Mouse (Mus musculus) forebrain, postnatal 0 days (tissue): ENCODE results near the gene Morn1. TPM values are rescaled to one million over a fixed set of nuclear protein-coding genes. Genes with fewer than 3 reads are reported as not detected.

Experiments
- ATAC-seq: fragments of 200-750 bp; cut with Nextera tagmentation; 2 replicates; pipeline ENCODE4 v1.8.0; 2017; ENCODE audit warnings: mild to moderate bottlenecking, moderate library complexity
- DNase-seq: peaks from one replicate; pipeline ENCODE4 v3.0.0-alpha.2; 2015
- H3K27ac ChIP-seq: fragments of 300-500 bp; sonication (generic); 2 replicates; pipeline ENCODE4 v1.5.1; 2014; ENCODE audit warnings: low read depth, mild to moderate bottlenecking, antibody characterized with exemption, low read length, moderate library complexity, mixed read lengths
- H3K27me3 ChIP-seq: fragments of 300-500 bp; sonication (generic); 2 replicates; pipeline ENCODE4 v1.6.1; 2014; ENCODE audit warnings: mild to moderate bottlenecking, low read length, mixed read lengths; ENCODE audit not compliant: insufficient read depth
- H3K36me3 ChIP-seq: fragments of 300-500 bp; sonication (generic); 2 replicates; pipeline ENCODE4 v1.6.1; 2014; ENCODE audit warnings: mild to moderate bottlenecking, moderate library complexity; ENCODE audit not compliant: insufficient read depth
- H3K4me1 ChIP-seq: fragments of 300-500 bp; sonication (generic); 2 replicates; pipeline ENCODE4 v1.6.1; 2014; ENCODE audit warnings: antibody characterized with exemption; ENCODE audit not compliant: insufficient read depth
- H3K4me2 ChIP-seq: fragments of 300-500 bp; sonication (generic); 2 replicates; pipeline ENCODE4 v1.6.1; 2014; ENCODE audit warnings: low read depth, mild to moderate bottlenecking, moderate library complexity
- H3K4me3 ChIP-seq: fragments of 300-500 bp; sonication (generic); 2 replicates; pipeline ENCODE4 v1.5.1; 2014; ENCODE audit warnings: low read depth, low read length, mixed read lengths
- H3K9ac ChIP-seq: fragments of 300-500 bp; sonication (generic); 2 replicates; pipeline ENCODE4 v1.6.1; 2014; ENCODE audit warnings: mild to moderate bottlenecking
- H3K9me3 ChIP-seq: fragments of 300-500 bp; sonication (generic); 2 replicates; pipeline ENCODE4 v1.6.1; 2016; ENCODE audit warnings: low read length
- CTCF ChIP-seq: sonication (generic); IDR thresholded peaks from 2 replicates; pipeline ENCODE4 v1.5.1; 2016; ENCODE audit warnings: antibody characterized with exemption, control low read depth, low read depth
- WGBS: fragments of 180-500 bp; shearing (Covaris S2); extraction: QIAGEN DNeasy Blood & Tissue Kit; methylation state at CpG from one replicate; pipeline ENCODE4 v1.1.7; 2014; 5-methylcytosine and 5-hydroxymethylcytosine counted together
- polyA plus RNA-seq: library from polyadenylated mRNA; unstranded; fragments of >200 nt; fragmentation: Nextera tagmentation; extraction: Ambion mirVana; gene quantifications from 2 replicates; pipeline ENCODE4 v1.2.1, GENCODE M21; 2015
- total RNA-seq: library from RNA; depleted of rRNA; stranded (reverse); fragments of >200 nt; gene quantifications from 2 replicates; pipeline ENCODE4 v1.2.3, GENCODE M21; 2014

The Morn1 gene
- total and polyA plus RNA-seq, 2 experiments from 2014 or later: 7.4 to 9.7 TPM

DNA sequence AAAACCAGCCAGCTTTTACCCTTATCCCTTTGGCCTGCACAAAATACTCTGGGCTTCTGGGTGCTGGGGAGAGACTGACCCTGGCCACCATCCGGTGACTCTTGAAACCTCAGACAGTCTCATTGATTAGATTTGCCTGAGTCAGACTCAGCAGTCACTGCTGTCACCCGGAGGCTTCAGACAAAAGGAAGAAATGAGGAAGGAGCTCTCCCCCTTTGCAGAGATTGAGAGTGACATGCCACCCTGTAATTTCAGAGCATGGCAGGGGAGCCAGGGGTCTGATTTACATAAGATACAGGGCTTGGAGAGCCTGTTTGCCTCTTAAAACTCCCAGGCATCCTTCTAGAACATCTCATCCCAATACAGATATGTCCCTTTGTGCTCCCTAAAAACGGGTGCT lies 46.8 kb downstream of the Morn1 start:
- H3K4me2 ChIP-seq: no peak overlapping the region
- H3K27me3 ChIP-seq: no peaks in the 10 kb centered on the region
- H3K4me1 ChIP-seq: peaks cover 14% of the 10 kb centered on the region
- no peaks in the 10 kb centered on the region for H3K36me3 ChIP-seq
- H3K4me3 ChIP-seq: no peak overlapping the region
- no peak overlapping the region for H3K9ac ChIP-seq
- no peak for TF ChIP-seq CTCF
- WGBS: 40% methylated on average over 3 of the region's 3 CpGs
- ATAC-seq (peak; percentile 52; the same call in 1 of the 2 replicates), DNase-seq (no peak)
- peak overlapping the region; percentile 40 for H3K27ac ChIP-seq
- no peaks in the 10 kb centered on the region for H3K9me3 ChIP-seq

DNA sequence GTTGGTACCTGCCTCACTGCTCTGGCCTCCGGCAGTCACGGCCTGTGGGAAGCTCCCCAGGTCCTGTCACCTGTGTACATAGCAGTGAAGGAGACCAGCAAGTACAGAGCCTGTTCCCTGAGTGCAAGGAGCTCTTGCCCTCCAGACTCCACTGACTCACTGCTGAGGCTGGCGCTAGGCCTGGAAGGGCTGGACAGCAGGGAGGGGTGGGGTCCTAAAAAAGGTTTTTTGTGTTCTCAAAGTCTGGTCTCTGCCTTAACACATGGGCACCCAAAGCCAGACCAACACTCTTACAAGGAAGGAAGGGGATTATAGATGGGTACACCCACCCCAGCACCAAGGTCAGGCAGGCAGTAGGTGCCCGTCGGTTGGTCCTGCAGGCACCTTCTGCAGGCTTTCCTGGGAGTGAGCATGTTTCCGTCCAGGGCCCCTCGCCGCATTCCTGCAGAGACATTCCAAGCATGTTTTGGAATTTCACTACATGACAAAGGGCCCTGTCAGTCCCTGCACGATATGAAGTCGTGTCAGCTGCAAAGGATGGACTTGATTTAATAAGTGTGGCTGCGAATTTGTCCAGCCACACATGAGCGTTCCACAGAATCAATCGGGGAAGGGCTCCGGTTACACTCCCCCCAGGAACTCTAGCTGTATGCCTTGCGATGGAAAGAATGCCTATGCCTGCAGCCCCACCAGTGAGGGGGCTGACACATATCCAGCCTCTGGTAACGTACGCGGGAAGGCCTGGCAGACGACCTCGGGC lies 47.5 kb downstream of the Morn1 start:
- 46% methylated on average over 20 of the region's 20 CpGs for whole genome bisulfite sequencing
- ATAC-seq (no peak), DNase-seq (no peak)
- Histone ChIP-seq H3K27me3 (no peaks in the 10 kb centered on the region), H3K9me3 (no peaks in the 10 kb centered on the region), H3K4me2 (no peak overlapping the region), H3K4me1 (peaks cover 14% of the 10 kb centered on the region), H3K36me3 (no peaks in the 10 kb centered on the region), H3K4me3 (no peak overlapping the region), H3K9ac (no peak overlapping the region), H3K27ac (peak overlapping the region; percentile 9)
- no peak for TF ChIP-seq CTCF

- H3K27ac ChIP-seq: no peak overlapping the region
- no peak overlapping the region for H3K9ac ChIP-seq
- H3K4me1 ChIP-seq: peaks cover 10% of the 10 kb centered on the region
- no peaks in the 10 kb centered on the region for H3K9me3 ChIP-seq
- no peak overlapping the region for H3K4me3 ChIP-seq
- ATAC-seq: no peak
- no peak for TF ChIP-seq CTCF
- no peaks in the 10 kb centered on the region for H3K27me3 ChIP-seq
- 82% methylated on average over 7 of the region's 7 CpGs for WGBS
- no peak for DNase-seq
- no peaks in the 10 kb centered on the region for H3K36me3 ChIP-seq
- H3K4me2 ChIP-seq: no peak overlapping the region
Observed at GRCm38 (mm10) chr4:155134686-155135172, 48.4 kb downstream of the Morn1 start.

DNA sequence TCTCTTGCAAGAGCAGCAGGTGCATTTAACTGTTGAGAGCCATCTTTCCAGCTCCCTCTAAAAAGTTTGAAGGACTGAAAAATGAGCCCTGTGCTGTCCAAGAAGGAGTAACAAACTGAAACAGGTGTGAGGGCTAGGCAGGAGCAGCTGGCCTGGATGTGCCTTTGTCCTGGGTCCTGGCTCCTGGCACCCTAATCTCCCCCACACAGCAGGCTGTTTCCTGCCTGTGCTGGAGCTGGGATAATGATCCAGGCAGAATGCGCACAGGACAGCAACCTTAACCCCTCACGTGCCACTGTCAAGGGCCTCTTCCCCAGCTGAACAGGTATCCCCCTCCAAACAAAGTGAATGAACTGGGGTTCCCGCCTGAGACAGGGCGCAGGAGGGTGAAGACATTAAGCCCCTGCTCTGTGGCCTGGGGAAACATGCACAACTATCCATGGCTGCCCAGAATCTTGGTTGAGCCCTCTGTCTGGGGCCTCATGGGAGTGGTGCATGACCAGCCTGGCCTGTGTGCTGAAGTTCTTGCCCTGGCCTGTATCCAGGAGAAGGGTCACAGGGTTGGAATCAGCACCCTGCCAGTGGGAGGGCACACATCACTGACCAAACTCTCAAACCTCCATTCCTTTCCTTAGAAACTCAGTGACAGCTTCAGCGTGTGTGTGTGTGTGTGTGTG lies 49.7 kb downstream of the Morn1 start:
- ATAC-seq (no peak), DNase-seq (no peak)
- no peak for TF ChIP-seq CTCF
- no peak overlapping the region for H3K4me2 ChIP-seq
- no peaks in the 10 kb centered on the region for H3K36me3 ChIP-seq
- no peak overlapping the region for H3K27ac ChIP-seq
- no peaks in the 10 kb centered on the region for H3K9me3 ChIP-seq
- H3K9ac ChIP-seq: no peak overlapping the region
- H3K27me3 ChIP-seq: no peaks in the 10 kb centered on the region
- 52% methylated on average over 4 of the region's 5 CpGs for whole genome bisulfite sequencing
- H3K4me3 ChIP-seq: no peak overlapping the region
- H3K4me1 ChIP-seq: peaks cover 4% of the 10 kb centered on the region

GRCm38 (mm10) chr4:155137891-155138290 lies 51.5 kb downstream of the Morn1 start:
- H3K9me3 ChIP-seq: no peaks in the 10 kb centered on the region
- H3K36me3 ChIP-seq: no peaks in the 10 kb centered on the region
- no peak overlapping the region for H3K27ac ChIP-seq
- no peaks in the 10 kb centered on the region for H3K27me3 ChIP-seq
- DNase-seq (no peak), ATAC-seq (no peak)
- no peak overlapping the region for H3K4me3 ChIP-seq
- 75% methylated on average over 7 of the region's 7 CpGs for WGBS
- no peak overlapping the region for H3K4me2 ChIP-seq
- TF ChIP-seq CTCF: no peak
- H3K9ac ChIP-seq: no peak overlapping the region
- peaks cover 4% of the 10 kb centered on the region for H3K4me1 ChIP-seq

DNA sequence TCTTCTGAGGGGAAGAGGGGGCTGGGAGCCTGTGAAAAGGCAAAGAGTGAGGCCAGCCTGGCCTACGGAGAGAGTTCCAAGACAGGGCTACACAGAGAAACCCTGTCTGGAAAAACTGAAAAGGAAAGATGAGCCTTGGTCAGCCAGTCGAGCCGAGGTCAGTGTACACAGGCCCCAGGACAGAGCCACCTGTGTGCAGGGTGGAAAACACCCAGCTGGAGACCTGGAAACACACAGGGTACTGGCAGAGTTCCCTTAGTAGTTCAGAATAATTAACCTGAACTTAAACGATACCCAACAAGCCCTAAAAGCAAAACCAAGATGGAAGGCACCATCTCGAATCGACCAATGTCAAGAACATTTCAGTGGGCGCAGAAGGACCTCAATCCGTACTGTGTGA lies 52.1 kb downstream of the Morn1 start:
- ATAC-seq: no peak
- Histone ChIP-seq H3K36me3 (no peaks in the 10 kb centered on the region), H3K4me3 (no peak overlapping the region), H3K27me3 (no peaks in the 10 kb centered on the region), H3K4me2 (no peak overlapping the region), H3K9me3 (no peaks in the 10 kb centered on the region), H3K4me1 (peaks cover 6% of the 10 kb centered on the region), H3K27ac (no peak overlapping the region), H3K9ac (no peak overlapping the region)
- TF ChIP-seq CTCF: no peak
- WGBS: 79% methylated on average over 8 of the region's 8 CpGs
- no peak for DNase-seq
